Mouse (Mus musculus) embryonic stem cell, embryonic (primary cell): Measurements from ENCODE around the gene 2310030G06Rik.

Experiments used
- CTCF ChIA-PET, 4 experiments: fragments of 300-600 bp in 2 of 4; fragments of 350-600 bp in 2 of 4; sonication (Branson Sonifier 250); formaldehyde crosslinking; loops; one replicate each; lab custom pipeline; 2022; ENCODE audit warnings: inconsistent platforms in 2 of 4; lab: Charles Lee
- POLR2A ChIA-PET, 4 experiments: fragments of 300-600 bp in 2 of 4; fragments of 350-600 bp in 2 of 4; sonication (Branson Sonifier 250); formaldehyde crosslinking; loops; one replicate each; lab custom pipeline; 2022; ENCODE audit warnings: antibody characterized with exemption in 4 of 4, inconsistent platforms in 1 of 4; lab: Charles Lee

2310030G06Rik gene

DNA sequence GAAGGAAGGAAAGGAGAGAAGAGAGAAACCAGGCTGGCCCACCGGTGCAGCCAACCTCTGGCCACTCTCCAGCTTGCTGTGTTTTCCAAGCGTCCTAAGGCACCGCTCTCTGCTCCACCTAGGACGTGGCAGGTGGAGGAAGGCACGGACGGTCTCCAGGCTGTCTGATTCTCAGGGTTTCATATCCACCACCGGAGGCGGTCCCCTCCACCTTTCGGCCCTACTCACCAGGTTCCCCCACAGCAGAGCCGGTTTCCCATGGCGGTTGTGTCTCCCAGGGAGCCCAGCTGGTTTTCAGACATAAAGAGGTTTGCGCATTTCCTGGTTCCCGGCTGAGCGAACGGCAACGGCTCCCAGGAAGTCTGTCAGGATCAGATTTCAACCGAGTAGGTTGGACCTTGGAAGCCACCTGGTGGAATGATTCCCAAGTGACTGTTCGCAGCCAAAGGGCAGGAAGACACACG is at the start of gene 2310030G06Rik:
TSS of gene 2310030G06Rik (minus strand) at position 323 of the 464 bp plus-strand sequence.
- CTCF ChIA-PET = interaction anchor here in 3 of 4 experiments (0.6 to 1.4 kb wide), 9 partner anchors 13 to 244 kb away, joined by 3 to 10 read pairs (median 3); partner anchors contain the start of gene Fdxacb1 (in 2 of the 3)
- POLR2A ChIA-PET = interaction anchor here in 3 of 4 experiments (0.6 to 2.2 kb wide), 22 partner anchors 8 to 278 kb away, joined by 3 to 12 read pairs (median 3); partner anchors contain the start of genes Fdxacb1 (in 3 of the 3), Dlat (in 1 of the 3), Nkapd1 (in 1 of the 3) and Pih1d2 (in 1 of the 3)

DNA sequence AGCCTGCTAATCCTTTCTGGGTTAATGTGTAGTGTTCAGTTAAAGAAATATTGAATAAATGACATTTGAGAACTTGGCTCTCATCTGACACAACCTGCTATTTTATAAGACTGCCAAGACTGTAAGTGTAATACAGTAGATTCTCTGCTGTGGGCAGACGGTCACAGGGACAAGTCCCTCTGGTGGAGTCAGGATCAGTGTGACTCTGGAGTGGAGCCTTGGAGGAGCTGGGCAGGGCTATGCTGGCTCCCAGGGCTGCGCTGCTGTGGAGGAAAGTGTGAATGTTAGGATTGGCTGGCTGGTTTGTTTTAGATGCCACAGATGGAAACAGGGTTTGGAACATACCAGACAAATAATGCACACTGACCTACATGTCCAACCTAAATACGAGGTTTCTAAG is 48.9 kb upstream of the 2310030G06Rik start:
- CTCF ChIA-PET = no interaction called here
- POLR2A ChIA-PET = interaction anchor here in 1 of 4 experiments (0.6 kb wide), 1 partner anchor 179 kb away, joined by 4 read pairs; no protein-coding TSS in a partner anchor

DNA sequence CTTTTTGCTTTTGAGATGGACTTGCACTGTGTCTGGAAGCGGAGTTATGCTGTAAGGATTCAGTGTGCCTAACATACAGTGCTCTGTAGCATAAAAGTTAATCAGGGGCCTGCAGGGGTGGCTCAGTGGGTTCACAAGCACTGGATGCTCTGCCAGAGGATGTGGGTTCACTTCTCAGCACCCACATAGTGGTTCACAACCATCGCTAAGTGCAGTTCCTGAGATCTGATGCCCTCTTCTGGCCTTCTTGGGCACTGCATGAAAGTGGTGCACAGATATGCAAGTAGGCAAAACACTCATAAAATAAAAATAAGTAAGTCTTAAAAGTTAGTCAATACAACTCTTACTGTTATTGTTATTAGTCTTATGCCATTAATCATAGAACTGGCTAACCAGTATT is 35.8 kb upstream of the 2310030G06Rik start:
- ChIA-PET CTCF (interaction anchor here in 1 of 4 experiments (1.6 to 1.7 kb wide), 2 partner anchors 19 to 43 kb away, joined by 4 to 5 read pairs; partner anchors contain the start of gene Dixdc1), POLR2A (interaction anchor here in 1 of 4 experiments (1.4 kb wide), 1 partner anchor 14 kb away, joined by 4 read pairs; the partner anchor contains the start of gene Fdxacb1)

DNA sequence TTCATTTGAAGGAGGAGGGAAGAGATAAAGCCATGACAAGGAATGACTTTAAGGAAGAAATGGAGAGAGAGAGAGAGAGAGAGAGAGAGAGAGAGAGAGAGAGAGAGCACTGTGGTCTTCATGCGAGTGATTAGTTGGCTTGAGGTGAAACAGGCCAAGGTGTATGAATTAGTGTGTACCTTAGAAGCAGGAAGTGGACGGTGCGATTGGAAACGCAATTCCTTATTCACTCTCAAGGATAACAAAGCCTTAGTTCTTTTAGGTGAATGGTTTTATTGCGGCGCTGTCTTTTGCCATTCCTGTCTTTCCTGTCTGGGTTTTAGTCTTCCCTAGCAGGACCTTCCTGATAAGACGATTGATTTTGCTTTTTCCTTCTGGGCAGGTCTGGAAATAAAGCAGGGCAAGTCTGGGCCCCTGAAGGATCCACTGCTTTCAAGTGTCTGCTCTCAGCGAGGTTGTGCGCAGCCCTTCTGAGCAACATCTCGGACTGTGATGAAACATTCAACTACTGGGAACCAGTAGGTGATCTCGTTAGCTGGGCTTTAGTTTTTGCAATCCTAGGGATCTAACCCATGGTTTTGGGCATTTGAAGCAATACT is 29.9 kb upstream of the 2310030G06Rik start:
- ChIA-PET POLR2A (interaction anchor here in 1 of 4 experiments (1.1 to 1.4 kb wide), 2 partner anchors 8 to 11 kb away, joined by 3 to 5 read pairs; partner anchors contain the start of gene Fdxacb1), CTCF (interaction anchor here in 2 of 4 experiments (0.5 to 1.4 kb wide), 4 partner anchors 8 to 24 kb away, joined by 3 to 4 read pairs (median 3); partner anchors contain the start of gene Fdxacb1 (in 1 of the 2))

DNA sequence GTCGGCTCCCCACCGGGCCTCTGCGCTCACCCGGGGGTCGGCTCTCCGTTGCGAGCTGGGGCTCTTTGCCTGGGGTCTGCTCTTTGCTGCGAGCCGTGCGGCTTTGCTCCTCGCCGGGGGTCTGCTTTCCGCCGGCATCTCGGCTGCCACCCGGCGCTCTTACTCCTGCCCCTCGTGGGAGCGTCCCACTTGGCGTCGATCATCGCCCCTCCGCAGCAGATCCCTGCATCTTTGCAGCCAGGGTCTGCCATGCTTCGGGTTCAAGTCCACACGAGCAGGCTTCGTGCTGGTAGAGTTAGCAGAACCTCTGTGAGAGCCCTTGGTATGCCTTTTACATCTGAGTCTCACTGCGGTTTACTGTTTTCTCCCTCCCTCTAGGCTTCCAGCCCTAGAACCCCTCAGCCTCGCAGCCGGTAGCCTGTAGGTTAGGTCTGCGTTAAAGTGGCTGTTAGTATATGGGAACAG is 29.4 kb upstream of the 2310030G06Rik start:
- ChIA-PET POLR2A (interaction anchor here in 1 of 4 experiments (1.1 kb wide), 1 partner anchor 13 kb away, joined by 3 read pairs; no protein-coding TSS in a partner anchor), CTCF (interaction anchor here in 3 of 4 experiments (0.5 to 0.9 kb wide), 4 partner anchors 8 to 32 kb away, joined by 3 read pairs; no protein-coding TSS in a partner anchor)

DNA sequence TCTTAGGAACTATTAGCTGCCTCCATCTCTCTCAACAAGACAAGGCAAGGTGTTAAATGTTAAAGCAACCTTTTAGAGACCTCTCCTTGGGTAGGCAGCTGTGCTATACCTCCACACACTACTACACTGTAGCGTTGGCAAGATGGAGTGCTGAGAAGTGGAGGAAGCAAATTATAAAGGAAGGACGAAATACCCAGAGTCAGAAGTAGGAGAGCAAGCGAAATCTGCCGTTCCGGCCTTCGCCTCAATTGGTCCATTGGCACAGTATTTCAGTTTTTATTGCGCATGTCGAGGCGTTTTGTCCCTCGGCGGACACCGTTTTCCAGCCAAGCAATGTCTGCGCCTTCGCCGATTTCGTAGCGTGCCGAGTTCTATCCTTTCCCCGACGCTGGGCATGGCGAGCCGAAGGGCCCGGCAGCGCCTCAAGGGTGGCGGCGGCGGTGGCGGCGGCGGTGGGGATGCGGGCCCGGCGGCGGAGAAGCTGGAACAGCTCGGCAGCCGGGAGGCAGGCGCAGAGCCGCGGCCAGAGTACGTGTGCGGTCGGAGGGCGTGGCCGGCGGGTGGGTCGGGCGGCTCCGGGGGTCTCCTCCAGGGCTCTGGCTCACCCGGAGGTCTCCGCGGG is 28.8 kb upstream of the 2310030G06Rik start, which contains the start of the genes Alg9 and 1110032A03Rik:
TSS of gene Alg9 (plus strand) at position 29 of the 622 bp plus-strand sequence.
TSS of gene 1110032A03Rik (minus strand) at position 530 of the 622 bp plus-strand sequence.
- ChIA-PET POLR2A (interaction anchor here in 1 of 4 experiments (0.6 to 1.2 kb wide), 5 partner anchors 13 to 63 kb away, joined by 3 to 5 read pairs (median 4); no protein-coding TSS in a partner anchor), CTCF (interaction anchor here in 3 of 4 experiments (0.6 to 0.9 kb wide), 5 partner anchors 8 to 387 kb away, joined by 3 read pairs; no protein-coding TSS in a partner anchor)

DNA sequence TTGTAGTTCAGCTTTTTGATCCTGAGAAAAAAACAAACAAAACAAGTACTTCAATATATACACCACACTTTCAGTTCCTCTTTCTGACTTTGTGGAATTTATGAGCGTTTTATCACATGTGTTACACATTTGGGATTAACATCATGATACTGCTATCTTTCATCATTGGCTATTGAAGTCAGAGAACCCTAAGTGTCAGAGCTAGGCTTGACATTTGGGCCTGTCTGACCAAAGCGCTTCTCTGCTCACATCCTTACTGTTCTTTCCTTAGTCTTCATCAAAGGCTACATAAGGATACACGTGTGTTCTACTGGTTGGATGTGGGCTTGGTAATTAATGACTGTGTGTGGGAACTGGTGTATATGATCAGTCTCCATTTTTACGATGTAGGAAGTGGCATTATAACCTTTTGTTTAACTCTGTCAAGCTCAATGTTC is 27.7 kb upstream of the 2310030G06Rik start:
- CTCF ChIA-PET = no interaction called here

DNA sequence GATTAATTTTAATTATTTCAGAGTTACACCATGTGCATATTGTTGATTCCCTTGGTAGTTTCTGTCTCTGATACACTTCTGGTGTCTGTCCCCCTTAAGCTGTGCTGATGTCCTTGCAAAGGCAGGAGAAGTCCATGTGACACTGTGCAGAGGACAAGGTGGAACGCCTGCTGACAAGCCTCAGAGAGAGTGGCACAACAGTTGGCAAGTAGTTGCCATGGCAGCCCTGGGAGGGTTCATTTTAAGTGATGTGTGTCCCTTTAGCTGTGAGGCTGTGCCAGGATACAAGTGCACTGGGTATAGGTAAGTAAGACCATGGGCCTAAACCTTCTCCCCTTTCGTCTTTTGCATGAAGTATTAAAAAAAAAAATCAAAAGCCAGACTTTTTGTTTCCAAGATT is 23.7 kb upstream of the 2310030G06Rik start:
- ChIA-PET CTCF (no interaction called here), POLR2A (interaction anchor here in 2 of 4 experiments (1.0 to 3.9 kb wide), 4 partner anchors 14 to 50 kb away, joined by 3 to 8 read pairs (median 3); partner anchors contain the start of gene Cryab (in 1 of the 2))

More for the DNA sequence above, 27.7 kb upstream of the 2310030G06Rik start:
- POLR2A ChIA-PET = interaction anchor here in 2 of 4 experiments (0.6 to 1.4 kb wide), 6 partner anchors 15 to 129 kb away, joined by 3 to 6 read pairs (median 4); partner anchors contain the start of genes Dixdc1 (in 1 of the 2) and Dlat (in 1 of the 2)

DNA sequence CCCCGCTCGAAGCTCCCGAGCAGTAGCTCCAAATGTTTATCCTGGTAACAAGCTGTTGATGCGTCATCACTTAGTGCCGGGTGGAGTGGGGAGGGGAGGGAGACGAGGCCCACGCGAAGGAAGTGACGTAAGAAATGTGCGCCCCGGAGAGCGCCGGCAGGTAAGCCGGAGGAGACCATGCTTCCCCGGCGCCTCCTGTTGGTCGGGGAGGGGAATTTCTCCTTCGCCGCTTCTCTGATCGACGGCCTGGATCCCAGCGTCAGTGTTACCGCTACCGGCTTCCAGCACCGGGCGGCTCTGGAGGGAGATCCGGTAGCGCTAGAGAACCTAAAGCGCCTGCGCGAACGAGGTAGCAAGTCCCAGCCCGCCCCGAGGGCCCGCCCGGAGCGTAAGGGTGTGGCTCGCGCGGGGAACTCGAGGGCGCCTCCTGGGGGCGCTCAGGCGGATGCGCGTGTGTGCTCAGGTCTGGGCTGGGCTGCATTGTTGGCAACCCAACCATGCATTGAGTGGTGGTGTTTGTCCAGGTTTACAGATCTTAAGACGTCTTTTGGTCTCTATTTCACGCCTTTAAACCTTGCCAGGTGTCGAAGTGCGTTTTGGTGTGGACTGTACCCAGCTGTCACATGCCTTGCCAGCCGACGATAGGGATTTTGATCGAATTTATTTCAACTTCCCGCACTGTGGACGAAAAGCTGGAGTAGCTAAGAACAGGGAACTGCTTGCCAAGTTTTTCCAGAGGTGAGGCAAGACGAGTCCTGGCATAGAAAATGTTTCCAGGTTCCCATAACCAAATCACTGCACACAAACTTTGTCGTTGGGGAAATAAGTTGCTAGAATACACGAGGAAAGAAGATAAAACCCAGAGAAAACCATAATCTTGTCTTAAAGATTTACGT is 22.0 kb upstream of the 2310030G06Rik start, which contains the start of gene Fdxacb1:
TSS of gene Fdxacb1 (plus strand) at position 130 of the 896 bp plus-strand sequence.
- CTCF ChIA-PET = interaction anchor here (0.6 to 3.3 kb wide), 32 partner anchors 9 to 305 kb away, joined by 3 to 24 read pairs (median 4); partner anchors contain the start of genes 2310030G06Rik (in 3 of the 4), Dixdc1 (in 3 of the 4), Cryab (in 2 of the 4) and Hspb2 (in 2 of the 4)
- POLR2A ChIA-PET = interaction anchor here in 3 of 4 experiments (0.6 to 3.9 kb wide), 41 partner anchors 8 to 240 kb away, joined by 3 to 26 read pairs (median 5); partner anchors contain the start of genes Dixdc1 (in 3 of the 3), Hspb2 (in 3 of the 3), 2310030G06Rik (in 2 of the 3) and Cryab (in 2 of the 3)

DNA sequence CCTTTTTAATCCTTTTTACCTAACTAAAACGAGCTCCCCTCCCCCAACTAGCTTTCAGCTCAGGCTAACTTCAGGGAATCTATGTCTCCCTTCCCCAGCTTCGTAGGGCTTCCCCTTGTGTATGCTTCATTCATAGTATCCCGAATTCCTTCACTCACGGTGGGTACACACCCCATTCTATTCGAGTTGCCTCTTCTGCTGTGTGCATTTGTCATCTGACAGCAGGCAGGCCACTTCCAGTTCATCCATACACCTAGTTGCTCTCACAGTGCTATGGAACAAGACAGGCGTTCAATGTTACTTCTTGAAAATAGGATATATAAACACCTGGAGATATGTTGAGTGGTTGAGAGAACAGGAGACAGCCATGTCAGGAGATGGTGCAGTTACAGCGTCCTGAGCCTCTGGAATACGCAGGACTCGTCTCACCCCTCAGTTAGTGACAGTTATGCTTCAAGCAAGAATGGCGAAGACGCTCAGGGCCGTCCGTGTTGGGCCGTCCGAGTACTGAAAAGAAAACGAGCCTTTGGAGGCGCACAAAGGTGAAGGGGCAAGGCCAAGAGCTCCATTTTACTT is 21.3 kb upstream of the 2310030G06Rik start:
- CTCF ChIA-PET = interaction anchor here (0.6 to 3.3 kb wide), 33 partner anchors 8 to 305 kb away, joined by 3 to 24 read pairs (median 4); partner anchors contain the start of genes 2310030G06Rik (in 3 of the 4), Dixdc1 (in 3 of the 4), Cryab (in 2 of the 4) and Hspb2 (in 2 of the 4)

DNA sequence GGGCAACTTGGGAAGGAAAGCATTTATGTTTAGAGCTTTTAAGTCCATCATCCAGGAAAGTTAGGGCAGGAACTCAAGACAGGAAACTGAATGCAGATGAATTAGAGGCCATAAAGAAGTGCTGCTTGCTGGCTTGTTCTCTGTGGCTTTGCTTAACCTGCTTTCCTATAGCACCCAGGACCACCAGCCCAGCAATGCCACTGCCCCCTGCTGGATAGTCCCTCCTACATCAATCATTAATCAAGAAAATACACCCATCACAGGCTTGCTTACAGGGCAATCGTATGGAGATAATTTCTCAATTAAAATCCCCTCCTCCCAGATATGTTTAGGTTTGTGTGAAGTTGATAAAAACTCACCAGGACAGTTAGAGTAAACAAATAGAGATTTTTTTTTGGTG is 17.0 kb upstream of the 2310030G06Rik start:
- CTCF ChIA-PET = interaction anchor here in 1 of 4 experiments (0.7 kb wide), 1 partner anchor 30 kb away, joined by 3 read pairs; no protein-coding TSS in a partner anchor

More for the DNA sequence above, 21.3 kb upstream of the 2310030G06Rik start:
- POLR2A ChIA-PET = interaction anchor here in 3 of 4 experiments (0.6 to 3.9 kb wide), 39 partner anchors 8 to 297 kb away, joined by 3 to 26 read pairs (median 5); partner anchors contain the start of genes Dixdc1 (in 3 of the 3), Hspb2 (in 3 of the 3), 2310030G06Rik (in 2 of the 3) and Cryab (in 2 of the 3)

DNA sequence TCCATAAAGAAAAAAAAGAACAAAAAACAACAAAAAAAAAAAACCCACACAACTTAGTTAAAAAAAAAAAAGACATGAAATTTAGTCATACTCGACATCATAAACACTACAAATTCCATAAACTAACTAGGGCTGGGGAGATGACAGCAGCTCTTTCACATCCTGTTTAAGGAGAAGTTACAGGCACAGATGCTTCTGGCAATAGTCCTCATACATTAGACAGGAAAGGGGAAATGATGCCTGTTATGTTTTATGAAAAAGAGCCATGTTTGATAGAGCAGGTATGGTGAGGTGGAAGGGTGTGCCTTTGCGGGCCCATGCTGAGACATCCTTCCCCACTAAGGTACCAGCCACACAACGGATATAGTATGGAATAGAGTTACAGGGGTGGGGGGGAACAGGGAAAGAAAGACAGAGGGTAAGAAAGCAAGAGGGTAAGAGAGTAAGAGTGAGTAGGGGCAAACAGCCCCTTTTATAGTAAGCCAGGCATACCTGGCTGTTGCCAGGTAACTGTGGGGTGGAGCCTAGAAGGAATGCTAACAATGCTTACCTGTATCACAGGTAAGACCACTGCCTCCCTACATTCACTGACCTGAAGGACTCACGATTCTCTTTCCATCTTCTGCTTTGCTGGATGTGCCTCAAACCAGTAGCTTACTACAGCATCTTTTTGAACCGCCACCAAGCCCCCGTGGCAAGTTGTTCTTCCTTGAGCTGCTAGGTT is 15.3 kb upstream of the 2310030G06Rik start:
- POLR2A ChIA-PET = interaction anchor here in 2 of 4 experiments (0.7 to 1.5 kb wide), 4 partner anchors 9 to 81 kb away, joined by 3 to 4 read pairs (median 3); partner anchors contain the start of genes 1110032A03Rik (in 1 of the 2) and Alg9 (in 1 of the 2)
- CTCF ChIA-PET = interaction anchor here in 3 of 4 experiments (0.5 to 1.5 kb wide), 5 partner anchors 15 to 256 kb away, joined by 3 read pairs; partner anchors contain the start of gene 2310030G06Rik (in 1 of the 3)

More for the DNA sequence above, 17.0 kb upstream of the 2310030G06Rik start:
- POLR2A ChIA-PET = interaction anchor here in 2 of 4 experiments (1.1 to 1.7 kb wide), 3 partner anchors 10 to 14 kb away, joined by 3 to 12 read pairs (median 4); partner anchors contain the start of gene Hspb2 (in 1 of the 2)

DNA sequence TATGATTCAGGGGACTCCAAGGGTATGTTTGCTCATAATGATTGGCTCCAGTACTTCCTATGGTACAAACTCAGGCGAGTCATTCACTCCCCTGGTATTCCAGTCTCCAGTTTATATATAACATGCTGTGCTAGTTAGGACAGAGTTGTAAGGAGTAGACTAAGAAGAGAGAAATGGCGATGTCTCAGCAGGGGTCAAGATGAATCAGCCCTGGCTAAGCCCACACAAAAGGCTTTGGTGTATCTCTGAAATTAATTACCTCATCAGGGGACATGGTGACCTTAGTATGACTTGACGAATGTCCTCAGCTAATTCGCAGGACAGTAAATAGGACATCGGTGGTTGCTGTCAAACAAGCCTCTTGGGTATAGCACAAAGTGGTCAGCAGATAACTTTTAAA is 10.4 kb upstream of the 2310030G06Rik start:
- ChIA-PET POLR2A (interaction anchor here in 1 of 4 experiments (0.8 kb wide), 1 partner anchor 13 kb away, joined by 3 read pairs; no protein-coding TSS in a partner anchor), CTCF (interaction anchor here in 1 of 4 experiments (0.6 kb wide), 1 partner anchor 18 kb away, joined by 3 read pairs; the partner anchor contains the start of gene Alg9)

DNA sequence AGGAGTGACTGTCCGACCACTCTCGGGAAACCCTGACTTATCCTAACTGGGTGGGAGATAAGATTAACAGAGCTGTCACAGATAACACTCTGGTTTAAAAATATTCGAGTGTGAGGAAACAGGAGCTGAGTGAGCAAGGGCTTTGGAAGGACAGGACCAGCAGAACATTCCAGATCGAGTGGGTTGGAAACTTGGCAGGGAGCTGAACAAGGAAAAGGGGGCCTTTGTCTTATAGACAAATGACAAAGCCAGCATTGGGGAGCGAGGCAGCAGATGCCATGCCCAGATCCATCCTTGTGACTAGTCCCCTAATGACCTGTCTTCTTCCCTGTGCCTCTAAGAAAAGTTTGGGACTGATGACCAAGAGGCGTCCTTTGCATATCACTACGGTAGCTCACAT is 7.6 kb upstream of the 2310030G06Rik start:
- ChIA-PET POLR2A (interaction anchor here in 3 of 4 experiments (0.7 to 4.4 kb wide), 14 partner anchors 8 to 54 kb away, joined by 3 to 26 read pairs (median 4); partner anchors contain the start of genes Fdxacb1 (in 3 of the 3), Dixdc1 (in 2 of the 3), 2310030G06Rik (in 1 of the 3) and Alg9 (in 1 of the 3)), CTCF (interaction anchor here in 1 of 4 experiments (1.0 to 5.0 kb wide), 3 partner anchors 14 to 79 kb away, joined by 3 to 19 read pairs (median 3); partner anchors contain the start of gene Fdxacb1)
